Mouse (Mus musculus): ENCODE measurements at regions not wholly inside any gene's neighbourhood (a gene's known extent, or its start where the extent isn't known, plus 50 kb on each side); places are given as distances from the start of the nearest gene placed in this dataset.

DNA sequence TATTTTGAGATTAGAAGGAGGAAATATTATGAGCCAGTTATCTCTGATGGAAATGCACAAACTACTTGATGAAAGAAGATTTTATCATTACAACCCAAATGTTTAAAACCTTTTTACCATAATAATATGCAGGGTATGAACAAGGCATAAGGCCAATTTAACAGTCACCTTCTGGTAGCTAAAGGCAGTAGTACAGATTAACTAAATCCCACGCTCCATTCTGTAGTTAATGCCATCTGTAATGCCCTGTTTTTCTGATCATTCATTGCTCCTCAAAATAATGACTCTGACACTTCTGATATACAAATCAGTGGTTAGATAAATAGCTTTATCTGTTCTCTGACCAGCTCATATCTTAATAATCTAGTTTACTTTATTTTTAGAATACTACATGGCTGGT lies 987.8 kb downstream of the Pcdh7 start:
- ChIA-PET POLR2A (no interaction called here), CTCF (no interaction called here)

DNA sequence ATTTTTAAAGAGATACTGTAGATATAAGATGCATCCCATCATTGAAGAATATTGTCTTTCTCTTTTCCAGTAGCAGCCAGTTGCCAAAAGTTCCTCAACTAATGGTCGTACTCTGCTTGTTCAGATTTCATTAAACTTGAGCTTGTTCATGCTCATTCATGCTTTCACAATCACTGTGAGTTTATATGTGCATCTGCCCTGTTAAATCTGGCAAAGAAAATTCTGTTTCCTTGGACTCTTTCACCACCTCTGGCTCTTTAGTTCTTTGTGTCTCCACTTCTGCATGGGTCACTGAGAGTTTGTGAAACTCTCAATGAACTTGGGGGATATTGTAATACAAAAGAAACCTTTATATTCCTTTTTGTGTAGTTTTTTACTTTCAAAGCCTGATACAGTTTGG lies 994.6 kb downstream of the Pcdh7 start:
- ChIA-PET CTCF (no interaction called here), POLR2A (no interaction called here)

DNA sequence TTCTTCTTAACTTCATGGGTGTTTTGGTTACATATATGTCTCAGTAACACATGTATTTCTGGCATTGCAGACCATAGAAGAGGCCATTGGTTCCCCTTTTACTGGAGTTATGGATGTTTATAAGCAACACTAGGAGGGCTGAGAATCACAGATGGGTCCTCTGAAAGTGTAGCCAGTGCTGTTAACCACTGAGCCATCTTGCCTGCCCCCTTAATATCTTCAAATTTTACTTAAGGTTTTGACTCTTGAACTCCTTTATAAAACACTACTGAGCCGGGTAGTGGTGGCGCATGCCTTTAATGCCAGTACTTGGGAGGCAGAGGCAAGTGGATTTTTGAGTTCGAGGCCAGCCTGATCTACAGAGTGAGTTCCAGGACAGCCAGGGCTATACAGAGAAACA lies 1015.6 kb downstream of the Pcdh7 start:
- CTCF ChIA-PET = no interaction called here
- POLR2A ChIA-PET = no interaction called here

DNA sequence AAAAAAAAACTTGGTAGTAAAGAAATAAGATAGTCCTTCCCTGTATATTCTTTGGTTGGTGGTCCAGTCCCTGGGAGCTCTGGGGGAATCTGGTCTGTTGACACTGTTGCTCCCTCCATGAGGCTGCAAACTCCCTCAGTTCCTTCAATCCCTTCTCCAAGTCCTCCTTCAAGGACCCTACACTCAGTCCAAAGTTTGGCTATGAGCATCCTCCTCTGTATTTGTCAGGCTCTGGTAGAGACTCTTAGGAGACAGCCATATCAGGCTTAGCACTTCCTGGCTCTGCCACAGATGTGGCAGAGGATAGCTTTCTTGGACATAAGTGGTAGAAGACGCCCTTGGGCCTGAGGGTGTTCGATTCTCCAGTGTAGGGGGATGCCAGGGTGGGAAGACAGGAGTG lies 1016.2 kb downstream of the Pcdh7 start:
- CTCF ChIA-PET = no interaction called here
- POLR2A ChIA-PET = no interaction called here

DNA sequence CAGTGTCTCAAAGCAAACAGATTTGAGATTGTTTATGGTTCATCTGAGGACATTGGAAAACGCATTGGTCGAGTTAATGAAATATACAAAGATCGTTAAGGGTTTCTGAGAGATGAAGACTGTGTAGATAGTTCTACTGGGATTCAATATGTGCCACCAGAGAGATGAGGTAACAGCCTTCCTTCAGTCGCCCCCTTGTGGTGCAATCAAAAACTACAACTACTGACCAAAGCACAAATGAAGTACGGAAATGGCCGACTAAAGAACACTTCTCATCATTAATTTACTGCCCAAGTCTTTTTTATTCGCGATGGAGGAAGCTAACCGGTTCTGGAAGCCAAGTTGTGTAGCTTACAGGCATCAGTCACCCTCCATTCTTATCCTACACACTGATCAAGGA lies 1018.8 kb downstream of the Pcdh7 start:
- CTCF ChIA-PET = interaction anchor here in 1 of 4 experiments (0.7 kb wide), 1 partner anchor 126 kb away, joined by 3 read pairs; no protein-coding TSS in a partner anchor
- POLR2A ChIA-PET = no interaction called here

DNA sequence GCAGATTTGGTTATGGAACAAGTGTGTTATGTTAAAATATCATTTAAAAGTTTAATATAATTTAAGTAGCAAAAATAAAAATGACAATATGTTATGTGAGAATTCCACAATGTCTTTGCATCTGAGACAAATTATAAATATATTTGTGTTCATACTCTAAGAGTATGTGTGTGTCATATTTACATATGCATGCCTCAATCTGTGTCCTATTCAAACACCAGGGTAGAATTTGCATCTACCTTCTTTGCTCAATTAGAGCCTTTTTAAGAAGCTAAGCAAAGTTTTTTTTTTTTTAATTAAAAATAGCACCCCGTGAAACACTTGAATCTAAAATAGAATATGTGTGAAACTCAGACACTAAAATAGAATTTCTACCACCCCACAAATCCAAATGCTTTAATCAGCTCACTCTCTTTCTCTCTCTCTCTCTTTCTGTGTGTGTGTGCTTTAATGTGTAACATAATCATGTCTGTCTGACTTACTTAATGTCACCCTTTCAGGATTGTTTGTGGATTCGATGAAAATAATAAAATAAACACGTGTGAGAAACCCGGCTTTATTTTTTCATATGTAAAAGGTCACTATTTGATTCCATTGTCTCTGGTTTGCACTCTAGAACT lies 1019.6 kb downstream of the Pcdh7 start:
- CTCF ChIA-PET = no interaction called here
- POLR2A ChIA-PET = no interaction called here

DNA sequence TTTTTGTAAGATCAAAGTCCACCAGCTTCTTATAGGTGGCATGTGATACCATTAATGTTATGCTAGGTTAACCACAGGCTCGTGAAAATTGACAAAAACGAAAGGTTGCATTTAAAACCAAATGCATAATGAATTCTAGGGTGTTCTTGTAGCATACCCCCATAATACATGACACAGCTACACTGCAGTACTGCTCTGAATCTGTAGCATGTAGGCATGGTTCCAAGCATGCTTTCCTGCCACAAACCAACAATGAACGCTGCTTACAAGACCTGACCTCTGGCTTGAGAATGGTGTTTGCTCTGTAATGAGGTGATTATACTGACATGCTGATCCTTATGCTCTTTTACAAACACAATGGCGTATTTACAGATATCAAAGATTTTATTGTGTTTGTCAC lies 1020.3 kb downstream of the Pcdh7 start:
- CTCF ChIA-PET = no interaction called here
- POLR2A ChIA-PET = no interaction called here

DNA sequence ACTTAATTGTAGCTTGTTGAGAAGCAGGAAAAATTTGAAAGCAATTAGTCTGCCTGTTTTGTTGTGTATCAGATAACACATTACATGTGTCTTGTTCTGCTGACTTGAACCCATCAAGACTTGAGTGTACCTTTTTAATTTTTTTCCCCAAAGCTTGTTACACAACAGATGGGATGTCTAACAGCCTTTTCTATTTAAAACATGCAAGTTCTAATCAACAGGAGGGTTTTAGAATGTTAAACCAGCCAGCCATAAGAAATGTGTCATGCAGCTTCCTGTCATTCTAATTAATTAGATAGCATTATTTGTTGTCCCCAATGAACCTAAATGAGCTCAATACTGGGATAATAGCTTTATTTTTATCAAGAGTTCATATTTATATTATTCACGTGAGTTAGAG lies 1023.0 kb downstream of the Pcdh7 start:
- ChIA-PET POLR2A (no interaction called here), CTCF (no interaction called here)

DNA sequence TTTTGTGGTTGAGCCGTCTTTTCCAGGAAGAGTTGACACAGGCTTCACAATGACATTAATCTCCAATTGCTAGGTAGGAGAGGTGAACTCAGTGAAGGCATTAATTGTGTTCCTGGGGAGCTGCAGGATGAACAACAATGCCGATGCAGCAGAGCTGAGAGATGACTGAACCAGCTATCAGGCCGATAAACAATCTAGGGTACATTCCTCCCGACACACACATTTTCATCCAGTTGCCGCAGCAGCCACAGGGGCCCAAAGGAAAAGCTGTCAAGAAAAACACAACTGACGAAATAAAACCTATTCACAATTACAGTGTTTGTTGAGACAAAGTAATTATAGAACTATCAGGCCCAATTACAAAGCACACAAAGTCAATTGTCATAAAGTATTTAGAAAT lies 1029.9 kb downstream of the Pcdh7 start:
- POLR2A ChIA-PET = interaction anchor here in 1 of 4 experiments (0.5 kb wide), 1 partner anchor 13 kb away, joined by 3 read pairs; no protein-coding TSS in a partner anchor
- CTCF ChIA-PET = no interaction called here

DNA sequence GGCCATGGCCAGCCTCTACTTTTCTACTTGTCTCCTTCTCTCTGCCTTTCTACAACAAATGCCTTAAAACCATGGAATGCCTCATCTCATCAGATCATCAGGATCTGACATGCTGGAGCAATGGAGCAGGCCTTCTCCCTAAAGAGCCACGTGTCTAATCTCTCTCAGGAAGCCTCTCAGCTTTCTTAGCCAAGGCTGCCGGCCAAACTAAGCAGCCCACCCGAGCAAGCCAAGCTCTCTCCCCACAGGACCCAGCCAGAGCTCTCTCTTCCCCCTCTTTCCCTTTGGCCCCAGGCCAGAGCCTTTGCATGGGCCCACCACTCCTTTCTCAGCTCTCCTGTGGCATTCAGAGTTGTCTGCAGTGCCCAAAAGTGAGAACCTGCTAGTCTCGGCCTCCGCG lies 1034.0 kb downstream of the Pcdh7 start:
- ChIA-PET CTCF (interaction anchor here in 1 of 4 experiments (0.5 kb wide), 1 partner anchor 78 kb away, joined by 4 read pairs; no protein-coding TSS in a partner anchor), POLR2A (no interaction called here)
